12 mouse cellular contexts compared by ENCODE assay signal in genomic region chr2:35618981-35619380, GRCm38 (mm10).
DNase-seq lines count a peak whose midpoint lies in the region; ATAC-seq and TF ChIP-seq lines count a peak whose summit lies in the region.
"Had no signal": no experiment of that assay in that cellular context is flagged by ENCODE, and none has a peak within 500 bp of the region (broad histone marks: within the 10 kb centered on the region; RNA-seq: fewer than 3 reads in every experiment).

No protein-coding gene starts in this region.

- no peak overlapping the region for H3K4me3 ChIP-seq in heart, embryonic 14.5 days (ENCODE audit: control insufficient read depth in 1 of 2, insufficient read depth in 1 of 2, low read depth in 1 of 2, low read length in 2 of 2)
- peak overlapping the region; percentile 49; the same call in 1 of the 2 replicates for H3K4me3 ChIP-seq in E14TG2a.4 (replicated peaks; ENCODE audit: low read length)
- no peak overlapping the region for H3K4me3 ChIP-seq in intestine, postnatal 0 days (ENCODE audit: low read depth, low read length)

- no peak for TF ChIP-seq CTCF in E14TG2a.4 (conservative IDR thresholded peaks at IDR 0.05; ENCODE audit: low read length)
- peak; percentile 14; the same call in 1 of the 2 replicates for TF ChIP-seq CTCF in intestine, postnatal 0 days (IDR thresholded peaks at IDR 0.05; ENCODE audit: low read depth)

- 57% methylated on average over 7 of the region's 7 CpGs for WGBS in heart, embryonic 14.5 days
- WGBS in intestine, postnatal 0 days = 69% methylated on average over 7 of the region's 7 CpGs

- H3K36me3 ChIP-seq in heart, embryonic 14.5 days (ENCODE audit: control insufficient read depth, insufficient read depth, low read length) = no peaks in the 10 kb centered on the region
- H3K36me3 ChIP-seq in E14TG2a.4 (ENCODE audit: insufficient read depth, low read length) = peaks cover 5% of the 10 kb centered on the region; the same call in 1 of the 2 replicates
- H3K36me3 ChIP-seq in intestine, postnatal 0 days (ENCODE audit: control insufficient read depth, insufficient read depth) = no peaks in the 10 kb centered on the region

- no peaks in the 10 kb centered on the region for H3K27me3 ChIP-seq in heart, embryonic 14.5 days (ENCODE audit: control insufficient read depth, insufficient read depth, low read length)
- peaks cover 32% of the 10 kb centered on the region for H3K27me3 ChIP-seq in E14TG2a.4 (ENCODE audit: insufficient read depth, low read length)
- no peaks in the 10 kb centered on the region for H3K27me3 ChIP-seq in intestine, postnatal 0 days (replicated peaks; ENCODE audit: control insufficient read depth, insufficient read depth, low read length)

- no peaks in the 10 kb centered on the region for H3K9me3 ChIP-seq in heart, embryonic 14.5 days (ENCODE audit: control insufficient read depth, low read length)
- no peaks in the 10 kb centered on the region for H3K9me3 ChIP-seq in E14TG2a.4 (ENCODE audit: low read length)
- H3K9me3 ChIP-seq in intestine, postnatal 0 days (ENCODE audit: control insufficient read depth) = no peaks in the 10 kb centered on the region

- H3K4me2 ChIP-seq in heart, embryonic 14.5 days (ENCODE audit: low read length) = no peak overlapping the region
- H3K4me2 ChIP-seq in intestine, postnatal 0 days (replicated peaks; ENCODE audit: low read depth) = no peak overlapping the region

- H3K27ac ChIP-seq in heart, embryonic 14.5 days (replicated peaks in 1 of 2; ENCODE audit: control insufficient read depth in 1 of 2, insufficient read depth in 1 of 2, low read depth in 2 of 2, low read length in 2 of 2) = peak overlapping the region in 1 of 2 experiments; percentile 43; a peak in 2 of 4 replicates
- H3K27ac ChIP-seq in intestine, postnatal 0 days (ENCODE audit: low read depth, low read length) = no peak overlapping the region

- no peak for ATAC-seq in heart, embryonic 14.5 days (ENCODE audit: insufficient number of reproducible peaks, insufficient read depth, low FRiP score, low read depth)
- no peak for ATAC-seq in intestine, postnatal 0 days
- ATAC-seq in megakaryocyte-erythroid progenitor cell, adult 5-6 weeks (replicated peaks; ENCODE audit: low FRiP score, low TSS enrichment, poor library complexity, severe bottlenecking) = no peak
- ATAC-seq in inflammation-experienced regulatory T-cells, adult 6 months = no peak
- ATAC-seq: activated CD4-positive, CD25-positive, alpha-beta regulatory T cell, adult 4 months; midbrain, embryonic 16.5 days had no signal

- H3K4me1 ChIP-seq in heart, embryonic 14.5 days (ENCODE audit: control insufficient read depth in 2 of 2, insufficient read depth in 2 of 2, low read length in 2 of 2) = peaks cover 79% of the 10 kb centered on the region in 2 experiments
- H3K4me1 ChIP-seq in E14TG2a.4 (replicated peaks; ENCODE audit: low read depth, low read length) = peaks cover 95% of the 10 kb centered on the region
- H3K4me1 ChIP-seq in intestine, postnatal 0 days (replicated peaks; ENCODE audit: control insufficient read depth, insufficient read depth, low read length) = peaks cover 34% of the 10 kb centered on the region

- peak overlapping the region; percentile 25; the same call in 1 of the 2 replicates for H3K9ac ChIP-seq in heart, embryonic 14.5 days (ENCODE audit: low read length)
- no peak overlapping the region for H3K9ac ChIP-seq in intestine, postnatal 0 days (ENCODE audit: low read depth, low read length)

- peak; percentile 51 to 56 for DNase-seq in cerebellum, postnatal 10 days
- DNase-seq in cerebellum, postnatal 36 days = no peak
- no peak for DNase-seq in heart, adult 8-10 months (ENCODE audit: low spot score)
- DNase-seq: lung, postnatal 10 days; right cerebral cortex, postnatal 14 days had no signal

Comparison
In these comparisons a context has a peak if more than half of its experiments do, and no peak if none do; other contexts are left out.
1. DNase-seq: peak in cerebellum, postnatal 10 days (2 of 2); none in cerebellum, postnatal 36 days (0 of 2) and heart, adult 8-10 months (single experiment).